Comparison of ENCODE assay signal across 22 mouse cellular contexts in genomic region chrX:85171264-85171663, GRCm38 (mm10).
A peak's percentile ranks its signal among the peaks of the same experiment; 100 is the strongest.
DNase-seq lines count a peak whose midpoint lies in the region; ATAC-seq and TF ChIP-seq lines count a peak whose summit lies in the region.
"Had no signal": no experiment of that assay in that cellular context is flagged by ENCODE, and none has a peak within 500 bp of the region (broad histone marks: within the 10 kb centered on the region; RNA-seq: fewer than 3 reads in every experiment).

No protein-coding gene starts in this region.

- peak; percentile 37 for TF ChIP-seq CTCF in left cerebral cortex, adult 2 months (IDR thresholded peaks at IDR 0.05)

- peak; percentile 0 for DNase-seq in CD4-positive, CD25-positive, alpha-beta regulatory T cell, adult 2 months (ENCODE audit: low read depth, low spot score)
- no peak for DNase-seq in left cerebral cortex, adult 2 months (ENCODE audit: extremely low spot score in 1 of 2, low spot score in 2 of 2)
- no peak for DNase-seq in left cerebral cortex, postnatal 4 days
- peak; percentile 3 for DNase-seq in thymus, postnatal 0 days (ENCODE audit: low spot score)
- no peak for DNase-seq in thymus, adult 18-20 months
- DNase-seq in neural tube, embryonic 10.5 days (ENCODE audit: extremely low spot score, low spot score), result no peak
- no peak for DNase-seq in embryo, embryonic 9.5 days (ENCODE audit: extremely low spot score)
- DNase-seq: adrenal gland, postnatal 10 days; cerebellum, adult 11 months; cerebellum, postnatal 10 days; gastrocnemius, postnatal 36 days; heart, postnatal 14 days; layer of hippocampus, postnatal 36 days; right cerebral cortex, adult 18-20 months had no signal

- H3K4me3 ChIP-seq in left cerebral cortex, adult 2 months, result no peak overlapping the region
- H3K4me3 ChIP-seq: forebrain, embryonic 15.5 days; heart, embryonic 10.5 days; kidney, embryonic 15.5 days; limb, embryonic 15.5 days; midbrain, embryonic 12.5 days; neural tube, embryonic 13.5 days had no signal

- intact Hi-C loops in left cerebral cortex, adult 2 months (cut with DNase I), result no loop called here
- intact Hi-C loops in left cerebral cortex, postnatal 4 days (cut with DNase I), result no loop called here

- H3K27ac ChIP-seq in left cerebral cortex, adult 2 months, result no peak overlapping the region
- H3K27ac ChIP-seq: forebrain, embryonic 15.5 days; heart, embryonic 10.5 days; hindbrain, embryonic 14.5 days; kidney, embryonic 15.5 days; limb, embryonic 15.5 days; midbrain, embryonic 12.5 days; neural tube, embryonic 13.5 days had no signal

- ATAC-seq in CD4-positive, CD25-positive, alpha-beta regulatory T cell, adult 4 months, result no peak
- ATAC-seq: forebrain, embryonic 15.5 days had no signal

Comparison
In these comparisons a context has a peak if more than half of its experiments do, and no peak if none do; other contexts are left out.
1. DNase-seq: peak in CD4-positive, CD25-positive, alpha-beta regulatory T cell, adult 2 months (single experiment) and thymus, postnatal 0 days (single experiment); none in left cerebral cortex, adult 2 months (0 of 2), left cerebral cortex, postnatal 4 days (single experiment), thymus, adult 18-20 months (0 of 2), neural tube, embryonic 10.5 days (single experiment) and embryo, embryonic 9.5 days (single experiment).